16 mouse cellular contexts compared by ENCODE assay signal in the genomic region with DNA sequence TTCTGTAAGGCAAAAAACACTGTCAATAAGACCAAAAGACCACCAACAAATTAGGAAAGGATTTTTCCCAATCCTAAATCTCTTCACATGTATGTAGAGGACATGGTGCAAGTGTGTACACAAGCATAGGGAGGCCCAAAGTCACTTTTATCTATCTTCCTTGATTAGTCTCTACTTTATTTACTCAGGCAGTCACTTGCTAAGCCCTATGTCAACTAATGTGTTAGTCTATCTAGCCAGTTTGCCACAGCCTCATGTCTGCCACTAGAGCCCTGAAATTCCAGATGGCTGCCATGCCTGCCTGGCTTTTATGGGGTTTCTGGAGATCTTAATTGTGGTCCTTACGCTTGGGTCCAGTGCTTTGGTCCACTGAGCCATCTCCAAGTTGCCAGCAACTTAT.
"Had no signal": no experiment of that assay in that cellular context is flagged by ENCODE, and none has a peak within 500 bp of the region (broad histone marks: within the 10 kb centered on the region; RNA-seq: fewer than 3 reads in every experiment).

No protein-coding gene starts in this region.

- ATAC-seq: hindbrain, embryonic 16.5 days; liver, embryonic 12.5 days had no signal

- DNase-seq: kidney, adult 18-20 months; kidney, postnatal 25 days; layer of hippocampus, postnatal 36 days; liver; lung, adult 18-20 months; lung, postnatal 14 days; lung, postnatal 4 days; midbrain, embryonic 14.5 days; thymus, postnatal 25 days had no signal

- H3K4me2 ChIP-seq: limb, embryonic 13.5 days; liver, embryonic 12.5 days; liver, embryonic 15.5 days; lung, embryonic 15.5 days; midbrain, embryonic 11.5 days had no signal

- H3K36me3 ChIP-seq: limb, embryonic 13.5 days; liver, embryonic 12.5 days; liver, embryonic 15.5 days; lung, embryonic 15.5 days had no signal

- H3K9me3 ChIP-seq: limb, embryonic 13.5 days; liver, embryonic 12.5 days; liver, embryonic 15.5 days; lung, embryonic 15.5 days had no signal

- H3K27me3 ChIP-seq: limb, embryonic 13.5 days; liver, embryonic 12.5 days; liver, embryonic 15.5 days; lung, embryonic 15.5 days had no signal

- H3K4me3 ChIP-seq: left cerebral cortex, adult 2 months; limb, embryonic 13.5 days; liver, embryonic 12.5 days; liver, embryonic 15.5 days; lung, embryonic 15.5 days had no signal

- H3K4me1 ChIP-seq: liver, embryonic 12.5 days; liver, embryonic 15.5 days; lung, embryonic 15.5 days had no signal

- H3K27ac ChIP-seq: left cerebral cortex, adult 2 months; limb, embryonic 13.5 days; liver, embryonic 12.5 days; liver, embryonic 15.5 days; lung, embryonic 15.5 days had no signal

- H3K9ac ChIP-seq: limb, embryonic 13.5 days; liver, embryonic 12.5 days; liver, embryonic 15.5 days; lung, embryonic 15.5 days had no signal
